ENCODE assay signal across 27 mouse cellular contexts in genomic region chr16:20528779-20529178, GRCm38 (mm10). TPM values are rescaled to one million over a fixed set of nuclear protein-coding genes. Genes with fewer than 3 reads are reported as not detected.
DNase-seq lines count a peak whose midpoint lies in the region; ATAC-seq lines count a peak whose summit lies in the region.
"Had no signal": no experiment of that assay in that cellular context is flagged by ENCODE, and none has a peak within 500 bp of the region (broad histone marks: within the 10 kb centered on the region; RNA-seq: fewer than 3 reads in every experiment).

No protein-coding gene starts in this region.

- H3K9me3 ChIP-seq in forebrain, embryonic 13.5 days (replicated peaks): no peaks in the 10 kb centered on the region
- H3K9me3 ChIP-seq in liver, embryonic 11.5 days (ENCODE audit: control insufficient read depth, low read length): no peaks in the 10 kb centered on the region
- H3K9me3 ChIP-seq in liver, embryonic 16.5 days (replicated peaks; ENCODE audit: control insufficient read depth, low read length): no peaks in the 10 kb centered on the region
- H3K9me3 ChIP-seq in kidney, embryonic 15.5 days (replicated peaks): no peaks in the 10 kb centered on the region
- H3K9me3 ChIP-seq in heart, embryonic 12.5 days (replicated peaks): no peaks in the 10 kb centered on the region
- no peaks in the 10 kb centered on the region for H3K9me3 ChIP-seq in intestine, embryonic 15.5 days
- H3K9me3 ChIP-seq: embryonic facial prominence, embryonic 12.5 days; hindbrain, embryonic 12.5 days; limb, embryonic 10.5 days; limb, embryonic 15.5 days; lung, embryonic 15.5 days; megakaryocyte, embryonic 14.5 days; midbrain, embryonic 13.5 days; neural tube, embryonic 13.5 days had no signal

- no peak overlapping the region; the same call in 1 of the 2 replicates for H3K9ac ChIP-seq in forebrain, embryonic 13.5 days
- H3K9ac ChIP-seq in liver, embryonic 11.5 days (ENCODE audit: low read depth, low read length): no peak overlapping the region
- H3K9ac ChIP-seq in liver, embryonic 16.5 days (ENCODE audit: low read depth, low read length): no peak overlapping the region
- no peak overlapping the region for H3K9ac ChIP-seq in kidney, embryonic 15.5 days
- no peak overlapping the region for H3K9ac ChIP-seq in heart, embryonic 12.5 days
- no peak overlapping the region for H3K9ac ChIP-seq in intestine, embryonic 15.5 days
- H3K9ac ChIP-seq: embryonic facial prominence, embryonic 12.5 days; hindbrain, embryonic 12.5 days; limb, embryonic 15.5 days; lung, embryonic 15.5 days; midbrain, embryonic 13.5 days; neural tube, embryonic 13.5 days had no signal

- H3K36me3 ChIP-seq in forebrain, embryonic 13.5 days (ENCODE audit: poor library complexity, severe bottlenecking): peaks cover 89% of the 10 kb centered on the region
- H3K36me3 ChIP-seq in liver, embryonic 11.5 days (ENCODE audit: control insufficient read depth, insufficient read depth, low read length): peaks cover 52% of the 10 kb centered on the region
- peaks cover 28% of the 10 kb centered on the region for H3K36me3 ChIP-seq in liver, embryonic 16.5 days (ENCODE audit: control insufficient read depth, insufficient read depth)
- peaks cover 97% of the 10 kb centered on the region for H3K36me3 ChIP-seq in kidney, embryonic 15.5 days
- peaks cover 94% of the 10 kb centered on the region for H3K36me3 ChIP-seq in heart, embryonic 12.5 days
- H3K36me3 ChIP-seq in intestine, embryonic 15.5 days: peaks cover 71% of the 10 kb centered on the region

- 0 out of 2 replicates have a peak, but pooled peaks have one; percentile 3 for ATAC-seq in forebrain, embryonic 13.5 days
- ATAC-seq in liver, embryonic 11.5 days (replicated peaks; ENCODE audit: low FRiP score): peak; percentile 90
- ATAC-seq in liver, embryonic 16.5 days (ENCODE audit: low read depth): peak; percentile 79
- ATAC-seq in kidney, embryonic 15.5 days (replicated peaks; ENCODE audit: low FRiP score): no peak
- ATAC-seq in heart, embryonic 12.5 days (ENCODE audit: insufficient number of reproducible peaks, low FRiP score): no peak
- no peak for ATAC-seq in intestine, embryonic 15.5 days
- ATAC-seq: CD4-positive, CD25-positive, alpha-beta regulatory T cell, adult 4 months; hindbrain, postnatal 0 days; intestine, embryonic 16.5 days; midbrain, embryonic 13.5 days had no signal

- H3K4me3 ChIP-seq in forebrain, embryonic 13.5 days: no peak overlapping the region
- no peak overlapping the region for H3K4me3 ChIP-seq in liver, embryonic 11.5 days (ENCODE audit: low read depth, low read length)
- H3K4me3 ChIP-seq in liver, embryonic 16.5 days (ENCODE audit: low read depth, low read length): no peak overlapping the region
- H3K4me3 ChIP-seq in kidney, embryonic 15.5 days (replicated peaks): no peak overlapping the region
- H3K4me3 ChIP-seq in heart, embryonic 12.5 days: no peak overlapping the region
- H3K4me3 ChIP-seq in intestine, embryonic 15.5 days (replicated peaks): no peak overlapping the region
- H3K4me3 ChIP-seq: embryonic facial prominence, embryonic 12.5 days; heart, adult 2 months; hindbrain, embryonic 12.5 days; limb, embryonic 10.5 days; limb, embryonic 15.5 days; lung, embryonic 15.5 days; megakaryocyte, embryonic 14.5 days; midbrain, embryonic 13.5 days; neural tube, embryonic 13.5 days had no signal

- 0 out of 2 replicates have a peak overlapping the region, but pooled peaks have one; percentile 7 for H3K4me2 ChIP-seq in forebrain, embryonic 13.5 days
- H3K4me2 ChIP-seq in liver, embryonic 11.5 days: no peak overlapping the region
- no peak overlapping the region for H3K4me2 ChIP-seq in liver, embryonic 16.5 days (ENCODE audit: low read depth, low read length)
- no peak overlapping the region for H3K4me2 ChIP-seq in kidney, embryonic 15.5 days
- no peak overlapping the region for H3K4me2 ChIP-seq in heart, embryonic 12.5 days
- no peak overlapping the region for H3K4me2 ChIP-seq in intestine, embryonic 15.5 days (replicated peaks)
- H3K4me2 ChIP-seq: embryonic facial prominence, embryonic 12.5 days; hindbrain, embryonic 12.5 days; limb, embryonic 15.5 days; lung, embryonic 15.5 days; midbrain, embryonic 13.5 days; neural tube, embryonic 13.5 days had no signal

- H3K27me3 ChIP-seq in forebrain, embryonic 13.5 days: no peaks in the 10 kb centered on the region
- no peaks in the 10 kb centered on the region for H3K27me3 ChIP-seq in liver, embryonic 11.5 days (replicated peaks; ENCODE audit: control insufficient read depth, insufficient read depth, low read length)
- no peaks in the 10 kb centered on the region for H3K27me3 ChIP-seq in liver, embryonic 16.5 days (ENCODE audit: control insufficient read depth, insufficient read depth, low read depth, low read length)
- H3K27me3 ChIP-seq in kidney, embryonic 15.5 days: no peaks in the 10 kb centered on the region
- H3K27me3 ChIP-seq in heart, embryonic 12.5 days (replicated peaks): no peaks in the 10 kb centered on the region
- H3K27me3 ChIP-seq in intestine, embryonic 15.5 days (replicated peaks): no peaks in the 10 kb centered on the region
- H3K27me3 ChIP-seq: embryonic facial prominence, embryonic 12.5 days; hindbrain, embryonic 12.5 days; limb, embryonic 15.5 days; lung, embryonic 15.5 days; megakaryocyte, embryonic 14.5 days; midbrain, embryonic 13.5 days; neural tube, embryonic 13.5 days had no signal

- WGBS in forebrain, embryonic 13.5 days: 73% methylated on average over 5 of the region's 5 CpGs
- 72% methylated on average over 5 of the region's 5 CpGs for WGBS in liver, embryonic 11.5 days
- WGBS in liver, embryonic 16.5 days (ENCODE audit: insufficient replicate concordance): 48% methylated on average over 5 of the region's 5 CpGs
- WGBS in kidney, embryonic 15.5 days: 95% methylated on average over 5 of the region's 5 CpGs
- 83% methylated on average over 5 of the region's 5 CpGs for WGBS in heart, embryonic 12.5 days
- WGBS in intestine, embryonic 15.5 days: 90% methylated on average over 5 of the region's 5 CpGs

- H3K27ac ChIP-seq in forebrain, embryonic 13.5 days: peak overlapping the region; percentile 75
- H3K27ac ChIP-seq in liver, embryonic 11.5 days (ENCODE audit: low read depth, low read length): 0 out of 2 replicates have a peak overlapping the region, but pooled peaks have one; percentile 34
- peak overlapping the region; percentile 13; the same call in 1 of the 2 replicates for H3K27ac ChIP-seq in liver, embryonic 16.5 days (ENCODE audit: low read length)
- no peak overlapping the region for H3K27ac ChIP-seq in kidney, embryonic 15.5 days
- no peak overlapping the region for H3K27ac ChIP-seq in heart, embryonic 12.5 days (ENCODE audit: poor library complexity, severe bottlenecking)
- H3K27ac ChIP-seq in intestine, embryonic 15.5 days: no peak overlapping the region
- H3K27ac ChIP-seq: embryonic facial prominence, embryonic 12.5 days; heart, adult 2 months; hindbrain, embryonic 12.5 days; hindbrain, postnatal 0 days; limb, embryonic 10.5 days; limb, embryonic 15.5 days; lung, embryonic 15.5 days; midbrain, embryonic 13.5 days; neural tube, embryonic 13.5 days had no signal

- H3K4me1 ChIP-seq in forebrain, embryonic 13.5 days: peaks cover 18% of the 10 kb centered on the region
- H3K4me1 ChIP-seq in liver, embryonic 11.5 days (replicated peaks; ENCODE audit: control insufficient read depth, insufficient read depth, low read length): no peaks in the 10 kb centered on the region
- peaks cover 3% of the 10 kb centered on the region for H3K4me1 ChIP-seq in liver, embryonic 16.5 days (ENCODE audit: control insufficient read depth, low read depth, low read length)
- H3K4me1 ChIP-seq in kidney, embryonic 15.5 days: no peaks in the 10 kb centered on the region
- no peaks in the 10 kb centered on the region for H3K4me1 ChIP-seq in heart, embryonic 12.5 days (replicated peaks)
- no peaks in the 10 kb centered on the region for H3K4me1 ChIP-seq in intestine, embryonic 15.5 days (replicated peaks)
- H3K4me1 ChIP-seq: embryonic facial prominence, embryonic 12.5 days; hindbrain, embryonic 12.5 days; limb, embryonic 10.5 days; limb, embryonic 15.5 days; lung, embryonic 15.5 days; megakaryocyte, embryonic 14.5 days; midbrain, embryonic 13.5 days had no signal

- peak; percentile 86 for DNase-seq in MEL-GATA-1-ER (ENCODE audit: extremely low read depth, low read depth)
- no peak for DNase-seq in liver, embryonic 11.5 days (ENCODE audit: low spot score)
- no peak for DNase-seq in testis, postnatal 10 days (ENCODE audit: low spot score)
- DNase-seq: adrenal gland, adult 8-10 months; cerebellum, adult 11 months; cerebellum, adult 9-10 months; cerebellum, postnatal 36 days; embryo, embryonic 11 days; heart, adult 2 months; kidney, adult 8-10 months; kidney, postnatal 10 days had no signal

RNA-seq across cellular contexts. Expression of gene Ap2m1, which starts 6.5 kb away (rescaled TPM):
- polyA plus RNA-seq in forebrain, embryonic 13.5 days (2015; fragmentation: Nextera tagmentation; extraction: Ambion mirVana): 970 and 989 TPM in 2 replicates
- 519 and 569 TPM in 2 replicates for polyA plus RNA-seq in liver, embryonic 11.5 days (2014; fragmentation: Nextera tagmentation; extraction: Ambion mirVana)
- polyA plus RNA-seq in liver, embryonic 16.5 days (2015; fragmentation: Nextera tagmentation; extraction: Ambion mirVana): 388 and 409 TPM in 2 replicates
- 633 and 651 TPM in 2 replicates for polyA plus RNA-seq in kidney, embryonic 15.5 days (2015; fragmentation: Nextera tagmentation; extraction: Ambion mirVana)
- 487 and 490 TPM in 2 replicates for polyA plus RNA-seq in heart, embryonic 12.5 days (2016; fragmentation: Nextera tagmentation; extraction: Ambion mirVana)
- polyA plus RNA-seq in intestine, embryonic 15.5 days (2015; fragmentation: Nextera tagmentation; extraction: Ambion mirVana): 614 and 624 TPM in 2 replicates

RNA-seq across cellular contexts. Expression of gene Dvl3, which starts 12.0 kb away (rescaled TPM):
- 31.4 and 35.4 TPM in 2 replicates for polyA plus RNA-seq in forebrain, embryonic 13.5 days (2015; fragmentation: Nextera tagmentation; extraction: Ambion mirVana)
- 18.9 and 20.3 TPM in 2 replicates for polyA plus RNA-seq in liver, embryonic 11.5 days (2014; fragmentation: Nextera tagmentation; extraction: Ambion mirVana)
- 3.7 and 5.3 TPM in 2 replicates for polyA plus RNA-seq in liver, embryonic 16.5 days (2015; fragmentation: Nextera tagmentation; extraction: Ambion mirVana)
- 25.0 and 27.9 TPM in 2 replicates for polyA plus RNA-seq in kidney, embryonic 15.5 days (2015; fragmentation: Nextera tagmentation; extraction: Ambion mirVana)
- 31.1 and 34.1 TPM in 2 replicates for polyA plus RNA-seq in heart, embryonic 12.5 days (2016; fragmentation: Nextera tagmentation; extraction: Ambion mirVana)
- polyA plus RNA-seq in intestine, embryonic 15.5 days (2015; fragmentation: Nextera tagmentation; extraction: Ambion mirVana): 18.1 and 19.5 TPM in 2 replicates

RNA-seq across cellular contexts. Expression of gene Abcf3, which starts 19.6 kb away (rescaled TPM):
- polyA plus RNA-seq in forebrain, embryonic 13.5 days (2015; fragmentation: Nextera tagmentation; extraction: Ambion mirVana): 75.3 TPM in 2 replicates
- polyA plus RNA-seq in liver, embryonic 11.5 days (2014; fragmentation: Nextera tagmentation; extraction: Ambion mirVana): 49.2 and 50.9 TPM in 2 replicates
- 24.6 and 25.8 TPM in 2 replicates for polyA plus RNA-seq in liver, embryonic 16.5 days (2015; fragmentation: Nextera tagmentation; extraction: Ambion mirVana)
- 52.6 and 64.5 TPM in 2 replicates for polyA plus RNA-seq in kidney, embryonic 15.5 days (2015; fragmentation: Nextera tagmentation; extraction: Ambion mirVana)
- polyA plus RNA-seq in heart, embryonic 12.5 days (2016; fragmentation: Nextera tagmentation; extraction: Ambion mirVana): 55.2 and 55.4 TPM in 2 replicates
- polyA plus RNA-seq in intestine, embryonic 15.5 days (2015; fragmentation: Nextera tagmentation; extraction: Ambion mirVana): 58.6 and 59.0 TPM in 2 replicates

RNA-seq across cellular contexts. Expression of gene Eif2b5, which starts 30.2 kb away (rescaled TPM):
- polyA plus RNA-seq in forebrain, embryonic 13.5 days (2015; fragmentation: Nextera tagmentation; extraction: Ambion mirVana): 101 and 112 TPM in 2 replicates
- 125 and 132 TPM in 2 replicates for polyA plus RNA-seq in liver, embryonic 11.5 days (2014; fragmentation: Nextera tagmentation; extraction: Ambion mirVana)
- polyA plus RNA-seq in liver, embryonic 16.5 days (2015; fragmentation: Nextera tagmentation; extraction: Ambion mirVana): 41.0 and 44.0 TPM in 2 replicates
- polyA plus RNA-seq in kidney, embryonic 15.5 days (2015; fragmentation: Nextera tagmentation; extraction: Ambion mirVana): 108 and 121 TPM in 2 replicates
- 89.6 and 94.4 TPM in 2 replicates for polyA plus RNA-seq in heart, embryonic 12.5 days (2016; fragmentation: Nextera tagmentation; extraction: Ambion mirVana)
- polyA plus RNA-seq in intestine, embryonic 15.5 days (2015; fragmentation: Nextera tagmentation; extraction: Ambion mirVana): 99.4 and 102 TPM in 2 replicates

Comparison
In these comparisons a context has a peak if more than half of its experiments do, and no peak if none do; other contexts are left out.
1. ATAC-seq: peak in forebrain, embryonic 13.5 days (single experiment), liver, embryonic 11.5 days (single experiment) and liver, embryonic 16.5 days (single experiment); none in kidney, embryonic 15.5 days (single experiment), heart, embryonic 12.5 days (single experiment) and intestine, embryonic 15.5 days (single experiment).
2. H3K27ac ChIP-seq: peak in forebrain, embryonic 13.5 days (single experiment), liver, embryonic 11.5 days (single experiment) and liver, embryonic 16.5 days (single experiment); none in kidney, embryonic 15.5 days (single experiment), heart, embryonic 12.5 days (single experiment) and intestine, embryonic 15.5 days (single experiment).